Mouse (Mus musculus) heart, adult 18-20 months (tissue): ENCODE data around the gene Pik3c2a. TPM values are rescaled to one million over a fixed set of nuclear protein-coding genes. Genes with fewer than 3 reads are reported as not detected.

ENCODE experiments used
- DNase-seq, 2 experiments: peaks; one replicate each; pipeline ENCODE4 v3.0.0; 2021 to 2022; ENCODE audit warnings: mixed read lengths in 1 of 2
- total RNA-seq, 2 experiments: library from RNA; stranded (reverse); gene quantifications; 2 replicates each; pipeline ENCODE4 v1.2.3; 2021

Gene Pik3c2a
- total RNA-seq, 2 experiments from 2014 or later: 14.4 to 17.3 TPM

DNA sequence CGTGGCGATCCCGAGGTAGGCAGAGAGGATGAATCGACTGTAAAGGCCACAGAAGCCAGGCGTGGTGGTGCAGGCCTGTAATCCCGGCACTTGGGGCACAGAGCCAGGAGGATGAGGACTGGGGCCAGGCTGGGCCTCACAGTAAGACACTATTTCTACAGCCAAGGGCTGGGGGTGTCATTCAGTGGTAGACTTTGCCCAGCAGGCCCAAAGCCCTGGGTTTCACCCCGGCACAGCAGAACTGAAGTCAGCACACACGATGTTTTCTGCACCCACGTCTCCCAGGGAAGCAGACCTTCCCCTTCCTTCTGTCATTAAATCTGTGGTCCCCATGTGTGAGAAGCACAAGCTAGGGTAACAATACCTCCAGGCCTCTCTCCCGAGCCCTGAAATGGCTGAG is 144.9 kb downstream of the Pik3c2a start:
- no peak for DNase-seq

DNA sequence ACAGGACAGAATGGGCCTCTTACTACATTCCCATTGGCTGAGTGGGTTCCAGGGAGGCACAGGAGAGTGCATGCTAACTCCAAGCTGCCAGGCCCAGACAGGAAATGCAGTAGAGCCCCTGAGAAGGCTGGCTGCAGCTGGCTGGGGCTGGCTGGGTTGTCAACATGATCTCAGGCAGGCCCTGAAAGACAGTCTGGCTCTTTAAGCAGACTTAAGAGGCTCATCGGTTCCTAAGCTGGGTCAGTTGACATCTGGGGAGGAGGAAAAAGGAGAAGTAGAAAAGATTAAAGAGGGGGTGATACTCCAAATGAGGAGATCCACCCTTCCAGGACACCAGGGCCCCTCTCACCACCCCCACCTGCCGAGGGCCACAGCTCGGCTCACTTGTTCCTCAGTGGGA is 148.3 kb downstream of the Pik3c2a start:
- DNase-seq: no peak

- DNase-seq: no peak
These were observed 150.9 kb downstream of the Pik3c2a start for GRCm38 (mm10) chr7:116292377-116292776.

DNA sequence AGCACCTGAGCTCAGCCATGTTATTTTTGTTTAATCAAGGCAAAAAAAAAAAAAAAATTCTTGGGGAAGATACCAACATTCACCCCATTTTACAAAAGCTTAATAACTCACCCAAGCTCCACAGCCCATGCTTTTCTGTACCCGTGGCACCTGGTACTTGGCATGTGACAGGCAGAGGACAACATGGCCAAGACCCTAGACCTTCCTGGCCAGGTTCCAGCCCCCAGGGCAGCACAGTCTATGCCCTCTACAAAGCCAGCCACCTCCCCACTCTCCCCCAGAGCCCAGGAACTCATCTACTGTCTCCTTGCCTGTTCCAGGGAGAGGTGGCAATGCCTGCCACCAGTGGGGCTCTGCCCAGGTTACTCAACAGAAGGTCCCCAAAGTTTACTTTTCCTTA is 152.7 kb downstream of the Pik3c2a start:
- no peak for DNase-seq

GRCm38 (mm10) chr7:116288996-116289395 is 154.3 kb downstream of the Pik3c2a start:
- DNase-seq: no peak

DNA sequence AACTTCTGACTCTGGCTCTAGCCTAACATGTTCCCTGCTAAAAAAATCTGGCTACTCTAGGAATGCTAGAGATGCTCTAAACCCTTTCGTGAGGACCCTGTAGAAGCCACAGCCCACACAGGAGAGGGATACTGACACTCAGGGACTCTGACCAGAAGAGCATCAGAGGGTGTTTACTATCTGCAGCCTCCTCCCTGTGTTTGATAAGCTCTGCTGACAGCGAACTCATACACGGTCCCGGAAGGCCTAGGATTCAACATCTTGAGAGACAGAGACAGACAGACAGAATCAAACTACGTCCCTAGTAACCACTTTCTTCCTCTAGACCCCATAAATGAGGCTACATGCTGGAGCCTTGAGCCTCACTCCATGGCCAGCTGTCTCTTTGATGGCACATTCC is 155.3 kb downstream of the Pik3c2a start:
- DNase-seq: no peak

Other genes starting within 250 kb of the Pik3c2a start
- 1 to 10 TPM; 5.1 to 5.3 TPM for gene Plekha7, start 135.1 kb downstream of the Pik3c2a start, total RNA-seq
- 100 to 1,000 TPM; 410 to 411 TPM for gene Rps13, start 109.3 kb downstream of the Pik3c2a start, total RNA-seq
- gene Nucb2, start 60.9 kb upstream of the Pik3c2a start, total RNA-seq: 1 to 10 TPM; 6.9 to 7.1 TPM